11 mouse cellular contexts compared by ENCODE assay signal in the genomic region with DNA sequence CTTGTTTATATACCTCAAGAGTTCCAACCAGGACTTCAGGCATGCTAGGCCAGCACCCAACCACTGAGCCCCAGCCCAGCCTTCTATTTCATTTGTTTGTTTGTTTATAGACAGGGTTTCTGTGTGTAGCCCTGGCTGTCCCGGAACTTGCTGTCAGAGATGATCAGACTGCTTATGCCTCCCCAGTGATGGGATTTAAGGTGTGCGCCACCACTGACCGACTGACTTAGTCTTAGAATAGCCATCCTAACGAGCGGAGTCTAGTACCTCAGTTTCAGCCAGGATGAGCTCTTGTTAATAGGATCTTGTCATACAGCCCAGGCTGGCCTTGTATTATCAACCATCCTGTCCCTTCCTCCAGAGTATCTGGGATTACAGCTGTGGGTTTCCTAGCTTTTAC. TPM values are rescaled to one million over a fixed set of nuclear protein-coding genes. Genes with fewer than 3 reads are reported as not detected.
A peak's percentile ranks its signal among the peaks of the same experiment; 100 is the strongest.
DNase-seq lines count a peak whose midpoint lies in the region; ATAC-seq lines count a peak whose summit lies in the region.
"Had no signal": no experiment of that assay in that cellular context is flagged by ENCODE, and none has a peak within 500 bp of the region (broad histone marks: within the 10 kb centered on the region; RNA-seq: fewer than 3 reads in every experiment).

No protein-coding gene starts in this region.

- no peaks in the 10 kb centered on the region for H3K9me3 ChIP-seq in forebrain, embryonic 10.5 days
- no peaks in the 10 kb centered on the region for H3K9me3 ChIP-seq in forebrain, embryonic 12.5 days
- no peaks in the 10 kb centered on the region for H3K9me3 ChIP-seq in kidney, embryonic 15.5 days (replicated peaks)
- H3K9me3 ChIP-seq in neural tube, embryonic 13.5 days = no peaks in the 10 kb centered on the region
- H3K9me3 ChIP-seq: midbrain, embryonic 12.5 days had no signal

- peaks cover 76% of the 10 kb centered on the region for H3K27me3 ChIP-seq in forebrain, embryonic 10.5 days (ENCODE audit: poor library complexity, severe bottlenecking)
- H3K27me3 ChIP-seq in forebrain, embryonic 12.5 days = peaks cover 62% of the 10 kb centered on the region
- peaks cover 47% of the 10 kb centered on the region for H3K27me3 ChIP-seq in kidney, embryonic 15.5 days
- H3K27me3 ChIP-seq in neural tube, embryonic 13.5 days = peaks cover 43% of the 10 kb centered on the region

- no peak for ATAC-seq in forebrain, embryonic 12.5 days (ENCODE audit: low FRiP score)
- no peak for ATAC-seq in kidney, embryonic 15.5 days (replicated peaks; ENCODE audit: low FRiP score)
- ATAC-seq in neural tube, embryonic 13.5 days (ENCODE audit: low read depth) = no peak

- 0 out of 2 replicates have a peak overlapping the region, but pooled peaks have one; percentile 60 for H3K4me3 ChIP-seq in forebrain, embryonic 10.5 days
- no peak overlapping the region for H3K4me3 ChIP-seq in forebrain, embryonic 12.5 days (replicated peaks)
- peak overlapping the region; percentile 50 for H3K4me3 ChIP-seq in kidney, embryonic 15.5 days (replicated peaks)
- peak overlapping the region; percentile 43; the same call in 1 of the 2 replicates for H3K4me3 ChIP-seq in neural tube, embryonic 13.5 days
- H3K4me3 ChIP-seq: midbrain, embryonic 12.5 days had no signal

- DNase-seq in forebrain, embryonic 10.5 days (ENCODE audit: extremely low spot score, low spot score) = no peak
- DNase-seq in kidney, postnatal 10 days = no peak
- DNase-seq in neural tube, embryonic 10.5 days (ENCODE audit: extremely low spot score, low spot score) = no peak
- no peak for DNase-seq in retina, embryonic 14.5 days (ENCODE audit: low spot score)
- DNase-seq in ovary, postnatal 10 days (ENCODE audit: low spot score) = no peak
- DNase-seq: cerebellum, adult 9-10 months; thymus, adult 18-20 months had no signal

- no peak overlapping the region for H3K4me2 ChIP-seq in forebrain, embryonic 12.5 days
- H3K4me2 ChIP-seq in kidney, embryonic 15.5 days = peak overlapping the region; percentile 72
- H3K4me2 ChIP-seq in neural tube, embryonic 13.5 days = peak overlapping the region; percentile 5
- H3K4me2 ChIP-seq: midbrain, embryonic 12.5 days had no signal

- H3K36me3 ChIP-seq in forebrain, embryonic 10.5 days (replicated peaks) = no peaks in the 10 kb centered on the region
- no peaks in the 10 kb centered on the region for H3K36me3 ChIP-seq in forebrain, embryonic 12.5 days (replicated peaks)
- H3K36me3 ChIP-seq in kidney, embryonic 15.5 days = no peaks in the 10 kb centered on the region
- no peaks in the 10 kb centered on the region for H3K36me3 ChIP-seq in neural tube, embryonic 13.5 days
- H3K36me3 ChIP-seq: midbrain, embryonic 12.5 days had no signal

- H3K27ac ChIP-seq in forebrain, embryonic 10.5 days = no peak overlapping the region
- no peak overlapping the region for H3K27ac ChIP-seq in forebrain, embryonic 12.5 days
- H3K27ac ChIP-seq in kidney, embryonic 15.5 days = no peak overlapping the region
- no peak overlapping the region for H3K27ac ChIP-seq in neural tube, embryonic 13.5 days (replicated peaks)
- H3K27ac ChIP-seq: midbrain, embryonic 12.5 days had no signal

- WGBS in forebrain, embryonic 10.5 days = 82% methylated on average over 5 of the region's 5 CpGs
- 83% methylated on average over 5 of the region's 5 CpGs for WGBS in forebrain, embryonic 12.5 days
- 89% methylated on average over 5 of the region's 5 CpGs for WGBS in kidney, embryonic 15.5 days
- WGBS in neural tube, embryonic 13.5 days = 85% methylated on average over 5 of the region's 5 CpGs

- H3K4me1 ChIP-seq in forebrain, embryonic 10.5 days = peaks cover 21% of the 10 kb centered on the region
- peaks cover 13% of the 10 kb centered on the region for H3K4me1 ChIP-seq in forebrain, embryonic 12.5 days
- peaks cover 18% of the 10 kb centered on the region for H3K4me1 ChIP-seq in kidney, embryonic 15.5 days
- peaks cover 14% of the 10 kb centered on the region for H3K4me1 ChIP-seq in neural tube, embryonic 13.5 days (replicated peaks)

- no peak overlapping the region for H3K9ac ChIP-seq in forebrain, embryonic 12.5 days
- peak overlapping the region; percentile 10; the same call in 1 of the 2 replicates for H3K9ac ChIP-seq in kidney, embryonic 15.5 days
- no peak overlapping the region for H3K9ac ChIP-seq in neural tube, embryonic 13.5 days
- H3K9ac ChIP-seq: midbrain, embryonic 12.5 days had no signal

RNA-seq across cellular contexts. Expression of gene C130074G19Rik, which starts 1.8 kb away (rescaled TPM):
- 0.56 and 0.58 TPM in 2 replicates for polyA plus RNA-seq in forebrain, embryonic 10.5 days (2016; fragmentation: Nextera tagmentation; extraction: Ambion mirVana)
- 0.74 and 0.91 TPM in 2 replicates for polyA plus RNA-seq in forebrain, embryonic 12.5 days (2016; fragmentation: Nextera tagmentation; extraction: Ambion mirVana)
- 2.3 and 2.7 TPM in 2 replicates for polyA plus RNA-seq in kidney, embryonic 15.5 days (2015; fragmentation: Nextera tagmentation; extraction: Ambion mirVana)
- 1.2 and 1.6 TPM in 2 replicates for polyA plus RNA-seq in neural tube, embryonic 13.5 days (2015; fragmentation: Nextera tagmentation; extraction: Ambion mirVana)

RNA-seq across cellular contexts. Expression of gene Marc2, which starts 35.0 kb away (rescaled TPM):
- polyA plus RNA-seq in forebrain, embryonic 10.5 days (2016; fragmentation: Nextera tagmentation; extraction: Ambion mirVana) = 78.1 and 82.6 TPM in 2 replicates
- polyA plus RNA-seq in forebrain, embryonic 12.5 days (2016; fragmentation: Nextera tagmentation; extraction: Ambion mirVana) = 89.0 and 98.1 TPM in 2 replicates
- 185 and 196 TPM in 2 replicates for polyA plus RNA-seq in kidney, embryonic 15.5 days (2015; fragmentation: Nextera tagmentation; extraction: Ambion mirVana)
- polyA plus RNA-seq in neural tube, embryonic 13.5 days (2015; fragmentation: Nextera tagmentation; extraction: Ambion mirVana) = 116 and 124 TPM in 2 replicates
